14 mouse cellular contexts compared by ENCODE assay signal in genomic region chr10:77485786-77486185, GRCm38 (mm10).
"Had no signal": no experiment of that assay in that cellular context is flagged by ENCODE, and none has a peak within 500 bp of the region (broad histone marks: within the 10 kb centered on the region; RNA-seq: fewer than 3 reads in every experiment).

No protein-coding gene starts in this region.

- ATAC-seq: midbrain, embryonic 13.5 days had no signal

- DNase-seq: kidney, postnatal 10 days; kidney, postnatal 4 days; liver; lung, adult 2 months; lung, postnatal 10 days; right cerebral cortex, postnatal 25 days; thymus, adult 18-20 months; thymus, postnatal 14 days had no signal

- H3K9me3 ChIP-seq: limb, embryonic 12.5 days; midbrain, embryonic 13.5 days had no signal

- H3K4me3 ChIP-seq: layer of hippocampus, adult 2 months; limb, embryonic 12.5 days; megakaryocyte, embryonic 14.5 days; midbrain, embryonic 13.5 days had no signal

- H3K9ac ChIP-seq: limb, embryonic 12.5 days; liver, embryonic 14.5 days had no signal

- H3K4me1 ChIP-seq: midbrain, embryonic 13.5 days had no signal

- H3K4me2 ChIP-seq: limb, embryonic 12.5 days; midbrain, embryonic 13.5 days had no signal

- H3K27ac ChIP-seq: layer of hippocampus, adult 2 months; limb, embryonic 12.5 days; liver, embryonic 14.5 days; macrophage; midbrain, embryonic 13.5 days had no signal

- H3K27me3 ChIP-seq: limb, embryonic 12.5 days; megakaryocyte, embryonic 14.5 days; midbrain, embryonic 13.5 days had no signal
